Mouse (Mus musculus): ENCODE data around the gene Sox13. TPM values are rescaled to one million over a fixed set of nuclear protein-coding genes. Genes with fewer than 3 reads are reported as not detected.

Sox13 gene
- polyA plus RNA-seq, 2 experiments, result 1.6 to 4.9 TPM

- Histone ChIP-seq H3K4me1 (replicated peaks; ENCODE audit: control insufficient read depth in 2 of 2, insufficient read depth in 2 of 2, low read length in 1 of 2) (peaks cover 0 to 2% of the 10 kb centered on the region in 2 experiments; a peak in 1 of 4 replicates), H3K27ac (no peak overlapping the region), H3K9me3 (ENCODE audit: control insufficient read depth, low read length) (no peaks in the 10 kb centered on the region), H3K9ac (replicated peaks) (no peak overlapping the region), H3K4me3 (ENCODE audit: insufficient read depth in 1 of 2, low read depth in 2 of 2, low read length in 2 of 2) (no peak overlapping the region), H3K36me3 (replicated peaks; ENCODE audit: control insufficient read depth, insufficient read depth, low read depth) (no peaks in the 10 kb centered on the region), H3K4me2 (ENCODE audit: low read depth) (no peak overlapping the region), H3K27me3 (ENCODE audit: control insufficient read depth, insufficient read depth, low read length) (no peaks in the 10 kb centered on the region)
- no peak for ATAC-seq (ENCODE audit: insufficient read depth)
- DNase-seq (ENCODE audit: low read depth in 3 of 3, low spot score in 3 of 3), result no peak
- TF ChIP-seq CTCF (IDR thresholded peaks at IDR 0.05; ENCODE audit: low read depth) (no peak), EP300 (IDR thresholded peaks at IDR 0.05; ENCODE audit: low read depth) (no peak)
- WGBS (ENCODE audit: insufficient replicate concordance), result 52% methylated on average over 6 of the region's 6 CpGs
Measured at GRCm38 (mm10) chr1:133407436-133407835, 16.7 kb downstream of the Sox13 start.

DNA sequence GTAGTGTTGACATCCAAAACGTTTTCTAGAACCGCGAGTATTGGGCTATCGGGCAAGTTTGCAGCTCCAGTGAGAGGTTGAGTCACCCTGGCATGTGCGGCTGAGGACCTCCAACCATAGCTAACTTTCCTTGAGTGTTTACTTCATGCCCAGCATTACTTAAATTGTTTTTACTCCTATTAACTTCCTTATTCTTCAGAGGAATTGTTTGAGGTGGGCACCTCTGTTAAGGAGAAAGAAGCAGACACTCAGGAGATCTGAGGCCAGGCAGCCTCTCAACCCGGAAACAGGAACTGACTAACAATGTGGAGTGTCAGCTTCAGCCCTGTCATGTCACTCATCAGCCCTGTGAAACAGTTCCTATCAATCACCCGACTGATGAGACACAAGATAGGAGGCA, 17.6 kb downstream of the Sox13 start:
- TF ChIP-seq CTCF (IDR thresholded peaks at IDR 0.05; ENCODE audit: low read depth), result no peak
- TF ChIP-seq EP300 (IDR thresholded peaks at IDR 0.05; ENCODE audit: low read depth), result no peak
- no peak overlapping the region for H3K27ac ChIP-seq
- H3K4me2 ChIP-seq (ENCODE audit: low read depth), result no peak overlapping the region
- DNase-seq (ENCODE audit: low read depth in 3 of 3, low spot score in 3 of 3), result no peak
- H3K36me3 ChIP-seq (replicated peaks; ENCODE audit: control insufficient read depth, insufficient read depth, low read depth), result no peaks in the 10 kb centered on the region
- H3K27me3 ChIP-seq (ENCODE audit: control insufficient read depth, insufficient read depth, low read length), result no peaks in the 10 kb centered on the region
- ATAC-seq (ENCODE audit: insufficient read depth), result no peak
- H3K9ac ChIP-seq (replicated peaks), result no peak overlapping the region
- H3K4me3 ChIP-seq (ENCODE audit: insufficient read depth in 1 of 2, low read depth in 2 of 2, low read length in 2 of 2), result no peak overlapping the region
- 48% methylated on average over 7 of the region's 7 CpGs for WGBS (ENCODE audit: insufficient replicate concordance)
- H3K4me1 ChIP-seq (replicated peaks; ENCODE audit: control insufficient read depth in 2 of 2, insufficient read depth in 2 of 2, low read length in 1 of 2), result peaks cover 0 to 2% of the 10 kb centered on the region in 2 experiments; a peak in 1 of 4 replicates
- no peaks in the 10 kb centered on the region for H3K9me3 ChIP-seq (ENCODE audit: control insufficient read depth, low read length)

DNA sequence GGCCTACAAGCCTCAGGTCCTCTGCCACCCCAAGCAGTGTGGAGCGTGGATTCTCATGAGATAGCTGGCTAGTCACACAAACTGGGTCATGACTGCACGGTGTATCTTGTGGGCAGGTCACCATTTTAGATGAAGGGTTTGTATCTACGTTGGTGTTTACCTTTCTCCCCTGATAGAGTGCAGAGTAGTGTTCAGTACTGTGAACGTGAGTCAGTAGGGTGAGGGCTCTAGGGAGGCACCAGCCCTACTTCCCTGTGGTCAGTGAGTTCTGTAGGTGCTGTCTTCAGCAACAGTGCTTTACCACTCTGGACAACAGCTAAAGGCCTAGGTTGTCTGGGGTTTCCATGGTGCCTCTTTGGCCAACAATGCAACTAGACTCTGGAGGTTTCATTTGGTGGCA, 20.2 kb downstream of the Sox13 start:
- no peak overlapping the region for H3K4me2 ChIP-seq (ENCODE audit: low read depth)
- DNase-seq (ENCODE audit: low read depth in 3 of 3, low spot score in 3 of 3) (no peak), ATAC-seq (ENCODE audit: insufficient read depth) (no peak)
- H3K9me3 ChIP-seq (ENCODE audit: control insufficient read depth, low read length), result no peaks in the 10 kb centered on the region
- no peaks in the 10 kb centered on the region for H3K27me3 ChIP-seq (ENCODE audit: control insufficient read depth, insufficient read depth, low read length)
- WGBS (ENCODE audit: insufficient replicate concordance), result 49% methylated on average over 4 of the region's 4 CpGs
- TF ChIP-seq CTCF (IDR thresholded peaks at IDR 0.05; ENCODE audit: low read depth), result no peak
- TF ChIP-seq EP300 (IDR thresholded peaks at IDR 0.05; ENCODE audit: low read depth), result no peak
- H3K36me3 ChIP-seq (replicated peaks; ENCODE audit: control insufficient read depth, insufficient read depth, low read depth), result no peaks in the 10 kb centered on the region
- no peak overlapping the region for H3K4me3 ChIP-seq (ENCODE audit: insufficient read depth in 1 of 2, low read depth in 2 of 2, low read length in 2 of 2)
- peaks cover 0 to 2% of the 10 kb centered on the region in 2 experiments; a peak in 1 of 4 replicates for H3K4me1 ChIP-seq (replicated peaks; ENCODE audit: control insufficient read depth in 2 of 2, insufficient read depth in 2 of 2, low read length in 1 of 2)
- H3K27ac ChIP-seq, result no peak overlapping the region
- no peak overlapping the region for H3K9ac ChIP-seq (replicated peaks)

- 39% methylated on average over 13 of the region's 13 CpGs for WGBS (ENCODE audit: insufficient replicate concordance)
- Histone ChIP-seq H3K9me3 (ENCODE audit: control insufficient read depth, low read length) (no peaks in the 10 kb centered on the region), H3K27ac (no peak overlapping the region), H3K27me3 (ENCODE audit: control insufficient read depth, insufficient read depth, low read length) (no peaks in the 10 kb centered on the region), H3K36me3 (replicated peaks; ENCODE audit: control insufficient read depth, insufficient read depth, low read depth) (no peaks in the 10 kb centered on the region), H3K9ac (replicated peaks) (no peak overlapping the region), H3K4me2 (ENCODE audit: low read depth) (no peak overlapping the region), H3K4me1 (replicated peaks; ENCODE audit: control insufficient read depth in 2 of 2, insufficient read depth in 2 of 2, low read length in 1 of 2) (no peaks in the 10 kb centered on the region), H3K4me3 (ENCODE audit: insufficient read depth in 1 of 2, low read depth in 2 of 2, low read length in 2 of 2) (no peak overlapping the region)
- no peak for DNase-seq (ENCODE audit: low read depth in 3 of 3, low spot score in 3 of 3)
- no peak for ATAC-seq (ENCODE audit: insufficient read depth)
- TF ChIP-seq EP300 (IDR thresholded peaks at IDR 0.05; ENCODE audit: low read depth) (no peak), CTCF (IDR thresholded peaks at IDR 0.05; ENCODE audit: low read depth) (no peak)
Measured at GRCm38 (mm10) chr1:133400014-133400725, 24.0 kb downstream of the Sox13 start.

GRCm38 (mm10) chr1:133397483-133398237, 26.5 kb downstream of the Sox13 start:
- no peaks in the 10 kb centered on the region for H3K9me3 ChIP-seq (ENCODE audit: control insufficient read depth, low read length)
- TF ChIP-seq CTCF (IDR thresholded peaks at IDR 0.05; ENCODE audit: low read depth) (no peak), EP300 (IDR thresholded peaks at IDR 0.05; ENCODE audit: low read depth) (no peak)
- DNase-seq (ENCODE audit: low read depth in 3 of 3, low spot score in 3 of 3) (no peak), ATAC-seq (ENCODE audit: insufficient read depth) (no peak)
- no peak overlapping the region for H3K4me3 ChIP-seq (ENCODE audit: insufficient read depth in 1 of 2, low read depth in 2 of 2, low read length in 2 of 2)
- no peaks in the 10 kb centered on the region for H3K36me3 ChIP-seq (replicated peaks; ENCODE audit: control insufficient read depth, insufficient read depth, low read depth)
- no peaks in the 10 kb centered on the region for H3K27me3 ChIP-seq (ENCODE audit: control insufficient read depth, insufficient read depth, low read length)
- H3K27ac ChIP-seq, result no peak overlapping the region
- 37% methylated on average over 17 of the region's 17 CpGs for WGBS (ENCODE audit: insufficient replicate concordance)
- no peak overlapping the region for H3K4me2 ChIP-seq (ENCODE audit: low read depth)
- H3K4me1 ChIP-seq (replicated peaks; ENCODE audit: control insufficient read depth in 2 of 2, insufficient read depth in 2 of 2, low read length in 1 of 2), result no peaks in the 10 kb centered on the region
- no peak overlapping the region for H3K9ac ChIP-seq (replicated peaks)

Data from liver, embryonic 14.5 days (tissue).